Mouse (Mus musculus): ENCODE data around the gene Il17rc.

Il17rc gene

DNA sequence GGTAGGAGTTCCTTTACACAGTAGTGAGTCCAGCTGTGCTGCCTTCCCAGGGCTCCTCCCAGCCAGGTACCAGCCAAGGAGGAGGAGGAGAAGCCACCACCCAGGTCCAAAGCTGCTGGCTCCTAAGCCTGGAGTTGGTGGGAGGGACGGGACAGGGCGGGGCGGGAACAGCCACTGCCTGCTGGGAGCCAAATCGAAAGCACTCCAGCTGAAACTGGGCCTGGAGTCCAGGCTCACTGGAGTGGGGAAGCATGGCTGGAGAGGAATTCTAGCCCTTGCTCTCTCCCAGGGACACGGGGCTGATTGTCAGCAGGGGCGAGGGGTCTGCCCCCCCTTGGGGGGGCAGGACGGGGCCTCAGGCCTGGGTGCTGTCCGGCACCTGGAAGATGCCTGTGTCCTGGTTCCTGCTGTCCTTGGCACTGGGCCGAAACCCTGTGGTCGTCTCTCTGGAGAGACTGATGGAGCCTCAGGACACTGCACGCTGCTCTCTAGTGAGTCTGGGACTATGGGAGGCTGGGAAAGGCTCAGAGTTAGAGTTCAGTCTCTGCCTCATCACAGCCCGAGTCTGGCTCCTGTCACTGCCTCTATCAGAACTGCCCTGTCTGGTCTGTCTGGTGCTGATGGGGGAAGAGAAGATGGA is at the start of gene Il17rc:
TSS of gene Il17rc (plus strand) at position 131 of the 640 bp plus-strand sequence.
- DNase-seq (ENCODE audit: low read depth) = no peak

DNA sequence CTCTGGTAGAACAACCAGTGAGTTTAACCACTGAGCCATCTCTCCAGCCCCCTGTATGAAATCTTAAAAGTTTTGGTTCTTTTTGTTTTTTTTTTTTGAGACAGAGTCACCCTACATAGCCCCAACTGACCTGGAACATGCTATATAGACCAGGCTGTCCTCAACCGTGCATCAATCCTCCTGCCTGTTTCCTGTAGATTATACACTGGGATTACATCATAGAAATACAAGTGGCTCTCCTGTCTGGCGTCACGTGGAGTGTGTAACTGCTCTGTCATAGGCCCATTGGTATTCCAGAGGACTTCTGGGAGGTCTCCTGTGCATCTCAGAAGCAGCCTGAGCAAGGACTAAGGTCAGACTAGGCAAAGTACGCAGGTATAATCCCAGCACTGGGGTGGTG is 48.2 kb upstream of the Il17rc start:
- DNase-seq (ENCODE audit: low read depth) = no peak

DNA sequence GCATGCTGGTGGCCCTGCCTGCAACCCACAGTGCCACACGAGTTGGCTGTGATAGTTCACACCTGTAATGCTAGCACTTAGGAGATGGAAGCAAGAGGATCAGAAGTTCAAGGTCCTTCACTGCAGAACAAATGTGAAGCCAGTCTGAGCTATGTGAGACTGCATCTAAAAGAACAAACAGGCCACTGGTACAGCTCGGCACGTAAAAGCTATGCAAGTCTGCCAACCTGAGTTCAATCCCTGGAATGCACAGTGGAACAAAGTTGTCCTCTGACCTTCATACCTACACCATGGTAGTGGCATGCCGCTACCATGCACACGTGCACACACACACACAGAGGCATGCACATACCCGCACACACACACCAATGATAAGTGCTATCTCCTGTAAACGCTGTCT is 47.0 kb upstream of the Il17rc start:
- DNase-seq (ENCODE audit: low read depth) = no peak

DNA sequence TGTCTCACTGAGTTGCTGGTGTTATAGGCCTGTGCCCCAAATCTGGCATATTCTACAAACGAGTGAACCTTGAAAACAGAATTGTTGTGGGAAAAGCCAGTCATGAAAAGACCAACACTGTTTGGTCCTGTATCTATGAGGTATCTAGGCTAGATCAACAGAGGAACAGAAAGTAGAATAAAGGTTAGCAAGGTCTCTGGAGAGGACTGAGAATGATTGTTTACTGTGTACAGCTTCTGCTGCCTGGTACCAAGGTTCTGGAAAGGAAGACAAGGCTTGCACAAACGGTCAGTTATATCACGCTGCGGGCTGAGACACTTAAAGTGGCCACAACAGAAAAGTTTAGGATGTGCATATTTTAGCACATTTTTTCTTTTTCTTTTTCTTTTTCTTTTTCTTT is 44.5 kb upstream of the Il17rc start:
- DNase-seq (ENCODE audit: low read depth) = no peak

DNA sequence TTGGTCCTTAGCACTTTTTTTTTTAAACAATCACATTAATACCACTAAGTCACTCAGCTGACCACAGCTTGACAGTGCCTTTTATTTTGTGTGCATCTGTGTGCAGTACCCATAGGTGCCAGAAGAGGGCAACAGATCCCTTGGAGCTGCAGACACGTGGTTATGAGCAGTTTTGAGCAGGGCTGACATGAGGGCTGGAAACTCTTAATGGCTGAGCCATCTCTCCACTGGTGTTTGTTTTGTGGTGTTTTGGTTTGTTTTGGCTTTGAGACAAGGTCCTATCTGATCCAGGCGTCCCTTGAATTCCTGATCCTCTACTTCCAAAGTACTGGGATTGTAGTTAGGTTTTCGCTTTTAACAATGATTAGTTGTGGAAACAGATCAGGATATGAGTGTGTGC is 43.8 kb upstream of the Il17rc start:
- DNase-seq (ENCODE audit: low read depth) = no peak

DNA sequence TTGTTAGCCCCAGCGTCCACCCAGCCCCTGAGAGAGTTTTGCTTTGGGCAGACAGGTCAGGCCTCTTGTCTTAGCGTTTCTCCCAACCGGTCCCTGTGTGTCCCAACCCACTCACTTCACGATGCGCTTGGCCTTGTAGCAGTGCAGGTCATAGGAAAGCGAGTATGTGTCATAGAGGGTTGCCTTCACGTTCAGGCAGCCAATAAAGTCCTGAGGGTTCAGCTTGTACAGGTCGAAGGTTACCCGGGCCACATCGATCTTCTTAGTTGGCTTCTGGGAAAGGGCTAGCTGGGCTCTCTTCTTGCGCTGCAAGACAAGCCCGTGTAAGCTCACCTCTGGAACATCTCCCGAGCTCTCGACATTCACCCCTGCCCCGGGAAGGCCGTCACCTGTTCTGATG is 43.2 kb upstream of the Il17rc start:
- DNase-seq (ENCODE audit: low read depth) = no peak

DNA sequence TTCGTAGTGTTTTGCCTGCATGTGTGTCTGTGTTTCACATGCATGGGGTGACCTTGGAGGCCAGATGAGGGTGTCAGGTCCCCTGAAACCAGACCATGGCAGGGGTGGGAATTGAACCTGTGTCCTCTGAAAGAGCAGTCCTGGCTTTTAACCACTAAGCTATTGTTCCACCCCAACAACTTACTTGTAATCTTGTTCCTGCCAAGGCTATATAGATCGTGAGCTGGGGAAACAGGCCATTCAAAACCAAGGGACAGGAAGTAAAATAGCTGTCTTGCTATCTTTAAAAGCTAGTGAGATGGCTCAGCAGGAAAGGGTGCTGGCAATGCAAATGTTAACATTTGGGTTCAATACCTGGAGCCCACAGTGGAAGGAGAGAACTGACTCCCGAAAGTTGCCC is 41.3 kb upstream of the Il17rc start:
- DNase-seq (ENCODE audit: low read depth) = no peak

DNA sequence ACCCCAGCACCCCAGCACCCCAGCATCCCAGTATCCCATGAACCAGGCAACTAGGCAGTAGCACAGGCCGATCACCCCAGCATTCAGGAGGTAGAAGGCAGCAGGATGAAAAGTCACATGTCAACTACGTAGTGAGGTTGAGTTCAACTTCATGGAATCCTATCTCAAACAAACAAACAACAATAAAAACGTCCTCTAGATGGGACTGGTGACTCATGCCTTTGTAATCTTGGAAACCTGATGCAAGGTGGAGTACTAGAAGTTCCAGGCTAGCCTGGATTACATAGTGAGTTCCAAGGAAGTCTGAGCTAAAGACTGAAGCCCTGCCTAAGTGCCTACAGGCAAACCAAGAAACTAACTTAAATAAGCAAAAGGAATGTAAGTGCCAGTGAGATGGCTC is 40.4 kb upstream of the Il17rc start:
- DNase-seq (ENCODE audit: low read depth) = no peak

DNA sequence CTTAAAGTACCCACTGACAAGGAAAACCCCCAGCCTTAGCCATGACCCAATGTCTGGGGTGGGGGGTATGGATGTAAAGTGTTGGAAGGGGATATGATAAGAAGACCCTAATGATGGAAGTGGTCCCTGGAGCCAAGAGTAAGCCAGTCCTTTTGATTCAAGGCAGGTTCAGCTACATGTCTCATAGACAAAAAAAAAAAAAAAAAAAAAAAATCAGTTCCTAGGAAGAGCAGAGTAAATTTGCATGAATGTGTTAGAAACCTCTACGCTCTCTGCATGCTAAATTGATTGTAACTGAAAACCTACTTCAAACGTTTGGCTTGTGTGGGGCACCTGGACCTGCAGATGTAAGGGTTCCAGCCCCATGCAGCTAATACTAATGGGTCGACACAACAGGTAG is 39.4 kb upstream of the Il17rc start:
- no peak for DNase-seq (ENCODE audit: low read depth)

DNA sequence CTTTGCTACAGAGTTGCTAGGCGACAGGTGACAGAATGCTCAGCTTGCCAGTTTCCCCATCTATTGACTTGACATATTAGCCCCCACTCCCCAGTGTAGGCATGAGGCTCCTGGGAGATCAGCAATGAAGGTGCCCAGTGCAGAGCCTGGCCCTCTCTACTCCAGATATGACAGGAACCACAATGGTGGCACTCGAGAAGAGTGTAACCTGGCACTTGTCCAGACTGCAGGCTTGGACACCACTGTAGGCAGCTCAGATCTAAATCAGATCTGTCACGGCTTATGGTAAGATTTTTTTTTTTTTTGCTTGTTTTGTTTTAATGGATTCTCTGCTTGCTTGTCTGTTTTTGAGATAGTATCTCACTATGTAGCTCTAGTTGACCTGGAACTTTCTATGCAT is 37.6 kb upstream of the Il17rc start:
- no peak for DNase-seq (ENCODE audit: low read depth)

DNA sequence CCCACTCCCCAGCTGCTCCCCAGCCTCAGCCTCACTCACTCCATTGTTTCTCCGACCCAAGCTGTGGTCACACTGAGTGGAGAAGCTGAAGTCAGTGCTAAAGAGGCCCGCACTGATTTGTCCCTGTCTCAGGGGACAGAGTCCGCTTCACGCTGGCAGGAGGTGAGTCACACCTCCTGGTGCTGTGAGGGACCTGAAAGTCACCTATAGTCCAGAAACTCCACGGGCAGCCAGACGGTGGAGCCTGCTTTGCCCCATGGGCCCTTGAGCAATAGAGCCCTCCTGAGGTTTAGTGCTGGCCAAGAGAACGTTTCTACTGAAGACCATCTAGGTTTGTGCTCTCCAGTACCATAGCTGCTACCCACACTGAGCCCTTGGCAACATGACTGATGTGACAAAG is 36.5 kb upstream of the Il17rc start:
- no peak for DNase-seq (ENCODE audit: low read depth)

DNA sequence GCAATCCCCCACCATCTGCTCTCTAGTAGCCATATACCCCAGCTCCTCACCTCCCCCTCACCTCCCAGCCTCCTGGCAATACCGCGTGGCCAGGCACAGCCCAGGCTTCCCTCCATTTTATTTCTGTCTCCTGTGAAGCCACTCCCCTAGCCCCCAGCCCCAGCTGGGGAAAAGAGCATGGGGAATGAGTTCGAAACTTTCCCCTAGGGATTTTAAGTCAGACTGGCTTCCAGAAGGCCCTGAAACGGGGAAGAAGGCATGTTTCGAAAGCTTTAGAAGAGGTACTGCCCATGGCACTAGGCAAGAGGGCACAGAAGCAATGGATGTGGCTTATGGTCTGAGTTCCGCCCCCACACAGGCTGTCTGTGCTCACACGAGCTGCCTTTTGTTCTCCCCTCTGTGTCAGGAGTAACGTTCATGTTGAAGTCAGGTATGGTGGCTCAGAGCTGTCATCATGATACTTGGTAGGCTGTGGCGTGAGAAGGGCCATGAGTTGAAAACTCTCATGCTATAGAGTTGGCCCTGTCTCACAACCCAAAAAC is 35.5 kb upstream of the Il17rc start, which contains the start of gene Cidec:
TSS of gene Cidec (minus strand) at position 97 of the 542 bp plus-strand sequence.
- no peak for DNase-seq (ENCODE audit: low read depth)

DNA sequence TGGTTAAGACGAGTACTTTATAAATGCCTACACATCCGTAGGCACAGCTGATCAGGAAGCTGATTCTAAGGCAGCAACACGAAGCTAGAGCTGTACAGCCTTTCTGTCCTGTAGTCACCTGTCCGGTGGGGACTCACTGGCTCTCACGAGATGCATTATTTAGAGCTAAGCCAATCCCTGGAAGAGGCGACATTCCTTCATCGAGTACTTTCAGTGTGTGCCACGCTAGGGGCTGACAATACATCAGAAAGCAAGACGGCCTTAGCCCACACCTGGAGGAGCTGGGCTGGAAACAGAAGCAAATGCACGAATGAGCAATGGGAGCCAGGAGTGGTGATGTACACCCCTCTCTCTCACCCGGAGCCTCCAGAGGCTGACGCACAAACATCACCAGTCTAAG is 34.1 kb upstream of the Il17rc start:
- no peak for DNase-seq (ENCODE audit: low read depth)

DNA sequence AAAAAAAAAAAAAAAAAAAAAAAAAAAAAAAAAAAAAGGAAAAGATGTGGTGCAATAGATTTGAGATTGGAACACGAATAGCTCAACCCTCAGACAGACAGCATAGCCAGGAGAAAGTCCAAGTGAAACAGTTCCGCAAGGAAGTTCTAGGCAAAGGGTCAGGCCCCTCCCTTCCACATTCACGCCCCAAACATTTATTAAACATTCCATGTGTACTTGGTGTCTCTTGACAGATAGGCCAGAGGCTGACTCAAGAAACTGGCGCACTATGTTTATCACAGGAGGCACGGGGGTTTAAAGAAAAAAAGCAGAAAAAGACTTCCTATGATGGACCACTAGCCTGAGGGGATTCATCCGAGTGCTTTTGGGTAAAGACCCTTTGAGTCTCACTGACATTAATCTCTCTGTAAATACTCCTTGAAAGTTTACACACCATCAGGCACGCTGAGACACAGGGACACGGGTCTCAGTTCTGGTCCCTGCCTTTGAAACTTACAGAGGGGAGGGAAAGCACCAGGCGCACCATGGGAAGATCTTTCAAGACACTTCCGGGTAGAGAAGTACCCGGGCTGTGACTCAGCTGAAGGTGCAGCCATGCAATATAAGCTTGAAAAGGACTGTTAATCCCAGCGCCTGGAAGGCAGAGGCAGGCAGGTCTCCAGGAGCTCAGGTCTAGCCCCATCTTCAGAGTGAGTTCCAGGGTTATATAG is 32.4 kb upstream of the Il17rc start:
- DNase-seq (ENCODE audit: low read depth) = no peak

DNA sequence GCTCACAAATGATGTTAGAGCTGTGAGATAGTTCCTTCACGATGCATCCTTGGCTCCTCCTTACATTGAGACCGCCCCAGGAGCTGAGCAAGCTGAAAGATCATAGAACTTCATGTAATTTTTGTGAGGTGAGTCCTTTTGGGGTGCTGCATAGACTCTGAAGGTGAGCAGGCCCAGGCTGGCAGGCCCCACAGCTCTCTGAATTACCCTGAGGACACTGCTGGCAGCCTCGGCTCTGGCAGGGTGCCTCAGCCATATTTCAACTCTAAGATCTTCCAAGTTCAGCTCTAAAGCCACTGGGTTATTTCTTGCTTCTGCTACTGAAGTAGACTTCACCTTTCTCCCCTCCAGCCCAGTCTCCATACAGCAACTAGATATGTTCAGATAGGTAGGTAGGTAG is 30.5 kb upstream of the Il17rc start:
- no peak for DNase-seq (ENCODE audit: low read depth)

DNA sequence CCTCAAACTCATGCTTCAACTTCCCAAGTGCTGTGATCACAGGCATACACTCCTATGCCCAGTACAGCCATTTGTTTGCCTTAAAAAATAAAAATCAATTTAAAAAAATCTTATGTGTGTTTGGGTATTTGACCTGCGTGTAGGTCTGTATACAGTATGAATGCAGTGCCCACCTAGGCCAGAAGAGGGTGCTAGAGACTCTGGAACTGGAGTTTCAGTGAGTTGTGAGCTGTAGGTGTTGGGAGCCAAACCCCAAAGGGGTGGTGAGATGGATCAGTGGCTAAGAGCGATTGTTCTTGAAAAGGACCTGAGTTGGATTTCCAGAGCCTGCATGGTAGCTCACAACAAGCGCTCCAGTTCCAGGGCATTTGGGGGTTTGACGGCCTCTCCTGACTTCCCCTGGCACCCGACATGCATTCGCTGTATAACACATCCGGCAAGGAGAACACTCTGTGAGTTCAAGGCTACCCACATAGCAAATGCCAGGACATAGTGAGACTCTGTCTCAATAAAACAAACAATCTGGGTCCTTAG is 30.0 kb upstream of the Il17rc start:
- peak; percentile 89 for DNase-seq (ENCODE audit: low read depth)

DNA sequence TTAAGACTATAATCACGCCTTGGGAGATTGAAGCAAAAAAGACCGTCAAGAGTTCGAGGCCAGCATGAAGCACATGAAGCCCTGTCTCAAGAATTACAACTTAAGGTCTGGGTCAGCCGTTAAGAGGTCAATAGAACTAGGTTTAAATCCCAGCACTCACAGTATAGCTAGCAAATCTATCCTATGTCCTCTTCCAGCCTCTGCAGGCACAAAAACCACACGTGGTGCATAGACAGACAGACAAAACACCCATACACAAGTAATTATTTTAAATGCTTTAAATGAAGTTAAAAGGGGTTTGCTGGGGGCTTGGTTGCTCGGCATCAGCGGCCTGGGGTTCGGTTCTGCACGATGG is 29.2 kb upstream of the Il17rc start:
- no peak for DNase-seq (ENCODE audit: low read depth)

DNA sequence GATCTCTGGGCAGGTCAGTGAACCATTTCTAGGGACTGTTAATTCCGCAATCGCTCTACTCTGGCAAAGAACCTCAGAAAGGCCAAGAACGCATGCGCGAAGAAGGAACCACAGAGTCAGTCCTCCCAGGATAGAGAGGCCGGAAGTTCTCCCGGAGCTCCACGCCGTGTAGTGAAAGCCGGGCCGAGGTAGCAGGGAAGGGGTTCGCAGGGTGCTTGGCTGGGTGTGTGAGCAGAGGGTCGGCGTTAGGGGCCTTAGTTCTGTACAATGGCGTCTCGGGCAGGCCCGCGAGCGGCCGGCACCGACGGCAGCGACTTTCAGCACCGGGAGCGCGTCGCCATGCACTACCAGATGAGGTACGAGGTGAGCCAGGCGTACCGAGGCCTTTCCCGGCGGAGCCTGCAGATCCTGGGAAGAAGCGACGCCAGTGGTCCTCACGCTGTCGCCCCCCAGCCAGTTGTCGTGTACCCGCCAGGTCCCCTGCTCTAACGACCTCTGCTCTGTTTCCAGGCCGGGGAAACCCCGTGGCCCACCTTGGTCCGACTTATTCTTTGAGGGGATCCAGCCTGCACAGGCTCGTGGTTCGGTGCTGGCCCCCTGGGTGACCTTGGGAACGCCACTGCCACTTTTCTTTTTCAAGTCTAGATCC is 28.7 kb upstream of the Il17rc start, which contains the start of gene Jagn1:
TSS of gene Jagn1 (plus strand) at position 128 of the 649 bp plus-strand sequence.
- peak; percentile 98 for DNase-seq (ENCODE audit: low read depth)

DNA sequence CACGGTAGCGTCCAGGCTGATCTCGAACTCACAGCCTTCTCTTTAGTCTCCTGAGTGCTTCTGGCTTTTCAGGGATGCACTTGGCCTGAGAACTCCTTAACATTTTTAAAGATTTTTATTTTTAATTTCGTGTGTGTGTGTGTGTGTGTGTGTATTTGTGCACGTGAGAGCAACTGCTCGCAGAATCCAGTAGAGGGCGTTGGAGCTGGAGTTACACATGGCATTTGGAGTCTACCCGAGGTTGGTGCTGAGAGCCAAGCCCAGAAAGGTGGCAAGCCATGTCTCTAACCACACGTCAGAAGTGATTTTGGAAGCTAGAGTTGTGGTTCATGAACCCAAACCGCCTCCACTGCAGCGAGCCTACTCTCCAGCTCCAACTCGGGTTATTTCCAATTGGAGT is 28.1 kb upstream of the Il17rc start:
- DNase-seq (ENCODE audit: low read depth) = no peak

DNA sequence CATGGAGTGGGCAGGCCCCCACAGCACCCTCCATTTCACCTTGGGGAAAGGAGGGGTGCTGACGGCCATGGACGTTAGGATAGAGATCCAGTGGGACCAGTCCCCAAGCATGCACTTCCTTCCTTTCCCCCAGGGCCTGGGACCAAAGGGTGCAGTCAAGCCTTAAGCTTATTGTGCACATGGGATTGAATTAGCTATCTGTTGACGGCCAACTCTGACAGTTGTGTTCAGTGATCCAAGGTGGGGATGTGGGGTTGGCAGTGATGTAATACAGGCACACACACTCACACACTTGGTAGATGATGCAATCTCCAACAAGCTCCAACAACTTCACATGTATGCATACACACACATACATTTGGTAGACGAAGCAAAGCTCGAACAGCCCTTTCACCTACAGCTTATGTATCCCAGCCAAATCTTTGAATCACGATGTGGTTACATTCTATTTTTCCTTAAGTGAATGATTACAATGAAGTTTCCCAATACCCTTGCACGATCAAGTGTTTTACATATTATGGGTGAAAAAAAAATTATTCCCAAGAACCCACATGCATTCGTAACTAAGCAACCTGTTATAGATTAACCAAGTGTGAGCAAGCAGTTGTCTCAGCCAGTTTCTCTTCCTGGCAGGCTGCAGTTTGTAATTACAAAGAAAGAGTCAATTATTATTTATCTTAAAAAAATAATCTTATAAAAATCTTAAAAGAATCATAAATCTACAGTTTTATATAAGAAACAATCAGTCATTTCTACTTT is 26.8 kb upstream of the Il17rc start:
- no peak for DNase-seq (ENCODE audit: low read depth)

DNA sequence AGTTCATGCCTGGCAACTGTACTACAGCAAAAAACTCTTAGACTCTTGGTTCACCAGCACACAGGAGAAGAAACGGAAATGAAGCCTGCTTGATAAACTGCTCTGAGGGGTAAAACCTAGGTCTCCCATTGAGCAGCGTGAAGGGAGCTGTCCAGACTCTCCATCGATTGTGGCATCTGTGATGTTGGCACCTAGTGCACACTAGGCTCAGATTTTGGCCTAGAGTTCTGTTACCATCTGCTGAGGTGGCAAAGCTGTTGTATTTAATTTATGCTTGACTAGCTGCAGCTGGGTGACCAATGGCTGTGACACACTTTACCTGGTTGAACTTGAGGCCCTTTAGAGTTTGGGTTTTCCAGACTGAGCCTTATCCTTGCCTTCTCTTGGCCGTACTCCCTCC is 23.6 kb upstream of the Il17rc start:
- DNase-seq (ENCODE audit: low read depth) = no peak

DNA sequence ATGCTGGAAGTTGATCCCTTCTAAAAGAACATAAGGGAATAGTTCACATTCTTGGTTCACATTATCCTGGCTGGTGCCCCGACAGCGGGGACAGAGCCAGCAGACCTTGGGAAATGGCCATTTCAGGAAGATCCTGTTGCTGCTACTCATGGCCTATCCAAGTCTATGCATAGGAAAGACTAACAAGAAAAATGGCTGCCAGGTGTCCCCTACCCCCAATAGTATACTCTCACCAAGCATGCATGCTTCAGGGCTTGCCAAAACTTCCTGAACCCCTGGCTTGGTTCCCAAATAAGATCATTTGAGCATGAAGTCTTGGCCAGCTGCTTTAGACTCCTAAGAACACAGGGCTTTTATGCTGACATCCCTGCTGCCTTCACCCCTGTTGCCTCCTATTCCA is 19.4 kb upstream of the Il17rc start:
- no peak for DNase-seq (ENCODE audit: low read depth)
